Mouse (Mus musculus) forebrain, embryonic 11.5 days (tissue): ENCODE results near the gene Krtap6-2. TPM values are rescaled to one million over a fixed set of nuclear protein-coding genes. Genes with fewer than 3 reads are reported as not detected.
A peak's percentile ranks its signal among the peaks of the same experiment; 100 is the strongest.

Experiments used
- ATAC-seq: fragments of 200-750 bp; cut with Nextera tagmentation; replicated peaks from 2 replicates; pipeline ENCODE4 v1.8.0; 2017; ENCODE audit warnings: moderate TSS enrichment; ENCODE audit not compliant: low FRiP score
- DNase-seq: peaks from one replicate; pipeline ENCODE4 v3.0.0-alpha.2; 2017; ENCODE audit warnings: low spot score
- H3K27ac ChIP-seq: fragments of 300-500 bp; sonication (generic); 2 replicates; pipeline ENCODE4 v1.5.1; 2014; ENCODE audit warnings: low read depth, low read length
- H3K27me3 ChIP-seq: fragments of 300-500 bp; sonication (generic); 2 replicates; pipeline ENCODE4 v1.6.1; 2014; ENCODE audit warnings: mild to moderate bottlenecking, low read length, mixed read lengths; ENCODE audit not compliant: control insufficient read depth, insufficient read depth
- H3K36me3 ChIP-seq: fragments of 300-500 bp; sonication (generic); 2 replicates; pipeline ENCODE4 v1.6.1; 2014; ENCODE audit warnings: mild to moderate bottlenecking, low read length, moderate library complexity, mixed read lengths; ENCODE audit not compliant: control insufficient read depth, insufficient read depth
- H3K4me1 ChIP-seq: fragments of 300-500 bp; sonication (generic); replicated peaks from 2 replicates; pipeline ENCODE4 v1.6.1; 2014; ENCODE audit warnings: low read length, mixed read lengths; ENCODE audit not compliant: control insufficient read depth, insufficient read depth
- H3K4me2 ChIP-seq: fragments of 300-500 bp; sonication (generic); 2 replicates; pipeline ENCODE4 v1.6.1; 2014; ENCODE audit warnings: low read depth, mild to moderate bottlenecking, low read length, moderate library complexity, mixed read lengths; ENCODE audit not compliant: severe bottlenecking
- H3K4me3 ChIP-seq: fragments of 300-500 bp; sonication (generic); 2 replicates; pipeline ENCODE4 v1.5.1; 2014; ENCODE audit warnings: low read depth, low read length
- H3K9ac ChIP-seq: fragments of 300-500 bp; sonication (generic); 2 replicates; pipeline ENCODE4 v1.6.1; 2014; ENCODE audit warnings: low read length
- H3K9me3 ChIP-seq: fragments of 300-500 bp; sonication (generic); 2 replicates; pipeline ENCODE4 v1.6.1; 2016; ENCODE audit warnings: low read length, mixed read lengths; ENCODE audit not compliant: control insufficient read depth
- WGBS: fragments of 180-500 bp; shearing (Covaris S2); extraction: QIAGEN DNeasy Blood & Tissue Kit; methylation state at CpG from one replicate; pipeline ENCODE4 v1.1.7; 2014; 5-methylcytosine and 5-hydroxymethylcytosine counted together
- polyA plus RNA-seq: library from polyadenylated mRNA; unstranded; fragments of >200 nt; fragmentation: Nextera tagmentation; extraction: Ambion mirVana; gene quantifications from 2 replicates; pipeline ENCODE4 v1.2.1, GENCODE M21; 2014

The Krtap6-2 gene
- polyA plus RNA-seq = not detected in 2 replicates

DNA sequence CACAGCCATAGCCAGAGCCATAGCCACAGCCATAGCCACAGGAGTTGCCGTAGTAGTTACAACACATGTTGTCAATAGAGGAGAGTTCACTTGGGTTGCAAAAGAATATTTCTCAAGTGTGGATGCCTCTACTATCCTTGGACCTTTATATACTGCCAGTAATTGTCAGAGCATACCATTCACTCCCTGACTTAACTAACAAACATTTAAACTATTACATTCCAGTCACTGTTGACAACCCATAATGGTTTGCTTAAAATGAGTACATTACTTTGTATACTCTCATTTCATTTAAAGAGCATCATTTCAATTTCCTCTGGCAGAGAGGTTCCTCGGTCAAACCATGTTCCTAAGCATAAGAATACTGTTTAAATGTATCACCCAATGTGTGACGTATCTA lies at the start of gene Krtap6-2:
TSS of gene Krtap6-2 (minus strand) at position 101 of the 400 bp plus-strand sequence.
- WGBS = 91% methylated on average over 3 of the region's 3 CpGs
- Histone ChIP-seq H3K9ac (no peak within 1 kb of the TSS), H3K4me2 (no peak within 1 kb of the TSS), H3K4me3 (no peak within 1 kb of the TSS), H3K9me3 (no peaks in the 10 kb centered on the region), H3K36me3 (no peaks in the 10 kb centered on the region), H3K27ac (no peak within 1 kb of the TSS), H3K4me1 (no peaks in the 10 kb centered on the region), H3K27me3 (no peaks in the 10 kb centered on the region)
- DNase-seq (no peak), ATAC-seq (no peak)

- no peak overlapping the region for H3K27ac ChIP-seq
- H3K4me1 ChIP-seq = no peaks in the 10 kb centered on the region
- H3K4me2 ChIP-seq = no peak overlapping the region
- no peak overlapping the region for H3K4me3 ChIP-seq
- no peaks in the 10 kb centered on the region for H3K36me3 ChIP-seq
- H3K9me3 ChIP-seq = no peaks in the 10 kb centered on the region
- WGBS = 93% methylated on average over 5 of the region's 5 CpGs
- H3K27me3 ChIP-seq = no peaks in the 10 kb centered on the region
- DNase-seq (no peak), ATAC-seq (no peak)
- no peak overlapping the region for H3K9ac ChIP-seq
Measured at GRCm38 (mm10) chr16:89461189-89461588, 41.3 kb upstream of the Krtap6-2 start.

DNA sequence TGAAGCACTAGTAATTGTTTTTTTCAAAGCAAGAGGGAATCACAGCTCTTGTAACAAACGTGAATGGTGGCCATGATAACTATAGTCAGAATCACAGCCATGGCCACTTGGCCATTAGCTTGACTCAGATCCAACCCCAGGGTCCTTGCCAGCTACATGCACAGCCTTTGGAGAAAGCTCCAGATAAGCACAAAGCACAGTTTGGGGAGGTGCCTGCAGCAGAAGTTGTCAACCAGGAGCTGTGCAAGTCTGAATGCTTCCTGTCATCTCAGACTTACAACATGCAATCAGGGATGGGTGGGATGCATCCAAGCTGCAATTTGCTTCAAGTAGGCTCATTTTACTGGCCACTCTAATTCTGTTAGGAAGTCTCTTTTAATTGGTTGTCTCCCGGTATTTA lies 9.7 kb upstream of the Krtap6-2 start:
- Histone ChIP-seq H3K4me2 (no peak overlapping the region), H3K36me3 (no peaks in the 10 kb centered on the region), H3K27ac (no peak overlapping the region), H3K9me3 (no peaks in the 10 kb centered on the region), H3K4me1 (no peaks in the 10 kb centered on the region), H3K9ac (no peak overlapping the region), H3K27me3 (no peaks in the 10 kb centered on the region), H3K4me3 (no peak overlapping the region)
- ATAC-seq = no peak
- 78% methylated on average over 2 of the region's 2 CpGs for WGBS
- DNase-seq = no peak

DNA sequence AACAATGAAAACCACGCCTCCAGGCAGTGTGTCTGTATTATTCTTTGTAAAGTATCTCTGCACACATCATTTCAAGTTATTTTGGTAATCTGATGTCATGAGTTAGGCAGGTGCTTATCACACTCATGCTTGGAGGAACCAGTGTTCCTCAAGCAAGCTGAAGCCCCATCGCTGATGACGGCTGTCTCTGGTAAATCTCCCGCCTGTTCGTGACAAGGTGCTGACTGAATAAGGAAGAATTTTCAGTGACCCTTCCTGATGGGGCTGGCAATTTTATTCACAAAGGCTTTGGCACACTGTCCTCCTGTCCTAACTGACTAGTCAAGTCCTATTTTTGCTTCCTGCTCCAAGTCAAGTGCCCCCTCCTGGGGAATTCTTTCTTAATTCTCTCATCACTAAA lies 5.4 kb upstream of the Krtap6-2 start:
- DNase-seq (no peak), ATAC-seq (no peak)
- no peak overlapping the region for H3K4me3 ChIP-seq
- no peak overlapping the region for H3K27ac ChIP-seq
- no peak overlapping the region for H3K4me2 ChIP-seq
- 89% methylated on average over 5 of the region's 5 CpGs for WGBS
- H3K9me3 ChIP-seq = no peaks in the 10 kb centered on the region
- no peak overlapping the region for H3K9ac ChIP-seq
- no peaks in the 10 kb centered on the region for H3K4me1 ChIP-seq
- no peaks in the 10 kb centered on the region for H3K36me3 ChIP-seq
- H3K27me3 ChIP-seq = no peaks in the 10 kb centered on the region

GRCm38 (mm10) chr16:89416311-89416710 lies 3.6 kb downstream of the Krtap6-2 start:
- DNase-seq (no peak), ATAC-seq (no peak)
- H3K36me3 ChIP-seq = no peaks in the 10 kb centered on the region
- no peak overlapping the region for H3K27ac ChIP-seq
- WGBS = 90% methylated on average over 3 of the region's 3 CpGs
- H3K9me3 ChIP-seq = no peaks in the 10 kb centered on the region
- no peak overlapping the region for H3K4me2 ChIP-seq
- no peak overlapping the region for H3K4me3 ChIP-seq
- H3K27me3 ChIP-seq = no peaks in the 10 kb centered on the region
- no peaks in the 10 kb centered on the region for H3K4me1 ChIP-seq
- H3K9ac ChIP-seq = no peak overlapping the region

- no peak overlapping the region for H3K4me3 ChIP-seq
- no peak overlapping the region for H3K4me2 ChIP-seq
- no peaks in the 10 kb centered on the region for H3K9me3 ChIP-seq
- peak; percentile 66 for ATAC-seq
- no peaks in the 10 kb centered on the region for H3K36me3 ChIP-seq
- WGBS = 52% methylated on average over 5 of the region's 5 CpGs
- H3K9ac ChIP-seq = no peak overlapping the region
- no peak overlapping the region for H3K27ac ChIP-seq
- H3K4me1 ChIP-seq = no peaks in the 10 kb centered on the region
- H3K27me3 ChIP-seq = no peaks in the 10 kb centered on the region
- no peak for DNase-seq
Measured at GRCm38 (mm10) chr16:89410345-89411068, 9.4 kb downstream of the Krtap6-2 start.

- Histone ChIP-seq H3K36me3 (no peaks in the 10 kb centered on the region), H3K9ac (no peak within 1 kb of the TSS), H3K4me2 (no peak within 1 kb of the TSS), H3K9me3 (no peaks in the 10 kb centered on the region), H3K27me3 (no peaks in the 10 kb centered on the region), H3K27ac (no peak within 1 kb of the TSS), H3K4me3 (no peak within 1 kb of the TSS), H3K4me1 (no peaks in the 10 kb centered on the region)
- no peak for ATAC-seq
- DNase-seq = no peak
- 84% methylated on average over 2 of the region's 2 CpGs for WGBS
Measured at GRCm38 (mm10) chr16:89403768-89404167, 16.1 kb downstream of the Krtap6-2 start, which contains the start of gene Krtap21-1. Gene Krtap21-1 (minus strand): TSS chr16:89403868.

DNA sequence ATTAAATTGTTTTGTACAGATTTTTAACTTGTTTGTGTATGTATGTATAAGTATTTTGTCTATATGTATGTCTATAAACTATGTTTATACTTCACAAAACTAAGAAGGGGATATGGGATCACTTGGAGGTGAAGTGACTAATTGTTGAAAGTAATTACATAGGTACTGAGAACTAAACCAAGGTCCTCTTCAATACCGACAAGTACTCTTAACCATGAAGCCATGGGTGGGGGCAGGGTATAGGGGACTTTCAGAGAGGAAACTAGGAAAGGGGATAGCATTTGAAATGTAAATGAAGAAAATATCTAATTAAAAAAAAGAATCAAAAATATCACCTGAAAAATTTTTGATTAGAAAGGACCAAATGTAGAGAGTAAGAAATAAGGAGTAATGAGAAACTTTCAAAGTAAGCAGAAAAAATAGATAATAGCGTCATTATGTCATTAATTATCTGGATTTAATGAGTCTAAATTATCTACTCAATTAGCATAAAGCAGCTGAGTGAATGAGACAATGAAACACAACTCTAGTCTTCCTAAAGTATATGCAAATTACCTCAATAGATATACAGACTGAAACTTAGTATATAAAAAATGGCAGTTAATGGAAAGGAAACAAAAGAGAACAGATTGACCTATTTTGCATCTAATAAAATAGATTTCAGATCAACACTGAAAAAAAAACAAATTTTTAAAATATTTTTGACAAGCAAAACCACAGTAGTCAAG lies 47.0 kb downstream of the Krtap6-2 start:
- Histone ChIP-seq H3K9me3 (no peaks in the 10 kb centered on the region), H3K27me3 (no peaks in the 10 kb centered on the region), H3K9ac (no peak overlapping the region), H3K4me3 (no peak overlapping the region), H3K27ac (no peak overlapping the region), H3K4me1 (no peaks in the 10 kb centered on the region), H3K36me3 (no peaks in the 10 kb centered on the region), H3K4me2 (no peak overlapping the region)
- peak; percentile 57; the same call in 1 of the 2 replicates for ATAC-seq
- DNase-seq = no peak
- WGBS = 62% methylated on average over 2 of the region's 2 CpGs
